Mouse (Mus musculus) monocyte, adult 5-6 weeks (primary cell): ENCODE results near the gene 1500015O10Rik. TPM values are rescaled to one million over a fixed set of nuclear protein-coding genes. Genes with fewer than 3 reads are reported as not detected.

Experiments
- ATAC-seq: fragments of 153-309, 156-312 bp; replicated peaks from 2 replicates; pipeline ENCODE4 v1.8.0; 2017; ENCODE audit warnings: mild to moderate bottlenecking; ENCODE audit not compliant: low TSS enrichment, insufficient number of reproducible peaks, severe bottlenecking, poor library complexity, low FRiP score
- total RNA-seq: library from RNA; stranded (forward); fragments of 200-1000, 200-491, 200-594 nt; gene quantifications from 3 replicates; pipeline ENCODE4 v1.2.3, GENCODE M21; 2017

The 1500015O10Rik gene
- total RNA-seq, 1 experiment from 2014 or later: not detected

DNA sequence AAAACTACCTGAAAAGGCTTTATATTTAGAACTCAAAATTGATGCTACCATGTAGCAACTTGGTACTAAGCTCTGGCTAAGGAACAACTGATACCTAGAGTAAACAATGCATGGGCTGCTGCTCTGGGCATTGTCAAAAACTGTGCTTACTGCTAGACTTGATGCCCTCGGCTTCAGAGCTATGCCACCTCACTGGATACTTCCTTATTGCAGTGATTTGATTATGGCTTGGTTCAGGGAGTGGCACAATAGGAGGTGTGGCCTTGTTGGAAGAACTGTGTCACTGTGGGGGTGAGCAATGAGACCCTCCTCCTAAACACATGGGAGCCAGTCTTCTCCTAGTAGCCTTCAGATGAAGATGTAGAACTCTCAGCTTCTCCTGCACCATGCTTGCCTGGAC is 38.9 kb downstream of the 1500015O10Rik start:
- no peak for ATAC-seq

DNA sequence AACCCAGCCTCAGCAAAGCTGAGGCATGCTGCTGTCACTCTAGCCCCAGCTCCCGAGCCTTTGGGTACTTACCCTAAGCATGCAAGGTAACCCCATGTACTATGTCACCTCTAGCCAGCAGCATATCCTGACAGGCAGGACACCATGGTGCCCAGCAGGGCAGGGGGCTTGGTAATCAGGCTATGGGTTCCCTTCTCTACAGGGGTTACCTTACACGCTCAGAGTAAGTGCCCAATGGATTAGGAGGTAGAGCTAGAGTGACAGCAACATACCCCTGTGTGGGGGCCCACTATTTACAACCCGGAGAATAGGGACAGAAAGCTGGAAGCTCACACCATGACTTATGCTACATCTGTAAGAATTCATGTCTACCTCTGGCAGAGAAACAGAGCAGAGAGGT is 39.6 kb downstream of the 1500015O10Rik start:
- ATAC-seq: no peak

DNA sequence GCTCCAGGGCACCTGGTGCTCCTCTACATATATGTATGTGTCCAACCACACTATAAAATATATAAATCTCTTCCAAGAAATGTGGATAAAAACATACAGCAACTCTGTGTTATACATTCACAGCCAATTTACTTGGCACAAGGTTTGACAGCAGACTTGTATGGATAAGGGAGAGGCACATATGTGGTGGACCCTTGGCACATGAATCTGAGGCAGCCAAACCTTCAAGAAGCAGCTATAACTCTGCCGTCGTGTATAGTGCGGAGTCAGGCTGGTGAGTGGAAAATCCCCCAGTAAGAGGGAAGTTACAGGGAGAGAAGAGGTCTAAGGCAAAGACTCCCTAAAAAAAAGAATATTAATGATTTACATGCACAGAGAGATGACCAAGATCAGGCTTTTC is 42.3 kb downstream of the 1500015O10Rik start:
- ATAC-seq: no peak

DNA sequence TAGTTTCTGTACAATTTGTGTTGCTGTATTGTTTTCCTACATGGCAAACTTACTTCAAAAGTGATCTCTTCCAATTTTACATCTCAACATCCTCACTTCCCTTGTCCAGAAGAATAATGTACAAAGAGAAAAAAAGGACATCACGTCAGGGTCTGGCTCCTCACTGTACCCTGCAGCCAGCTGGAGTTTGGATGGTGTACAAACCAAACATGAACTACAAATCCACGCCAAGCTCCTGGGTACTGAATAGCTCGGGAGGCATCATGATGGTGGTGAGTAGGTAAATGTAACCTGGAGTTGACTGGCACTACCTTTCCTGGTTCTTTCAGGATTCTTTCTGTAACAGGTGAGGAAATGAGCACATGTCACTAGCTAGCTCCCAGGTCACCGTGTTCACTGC is 43.7 kb downstream of the 1500015O10Rik start:
- no peak for ATAC-seq

DNA sequence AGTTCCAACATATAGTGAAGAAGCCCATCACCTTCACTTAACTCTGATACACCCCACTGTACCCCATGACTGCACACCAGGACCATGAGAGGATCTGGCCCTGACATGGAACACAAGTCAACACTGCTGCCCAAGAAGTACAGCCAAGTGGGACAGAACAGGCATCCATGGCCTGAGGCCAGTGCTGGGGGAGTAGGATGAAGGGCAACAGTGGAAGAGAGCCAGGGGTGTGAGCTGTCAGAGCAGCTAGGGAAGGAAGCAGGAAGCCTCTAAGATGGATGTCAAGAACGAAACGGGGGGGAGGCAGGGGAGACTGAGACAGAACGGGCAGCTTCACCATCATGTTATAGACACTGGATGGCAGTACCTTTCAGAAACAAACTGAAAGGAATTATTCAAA is 45.7 kb downstream of the 1500015O10Rik start:
- no peak for ATAC-seq

DNA sequence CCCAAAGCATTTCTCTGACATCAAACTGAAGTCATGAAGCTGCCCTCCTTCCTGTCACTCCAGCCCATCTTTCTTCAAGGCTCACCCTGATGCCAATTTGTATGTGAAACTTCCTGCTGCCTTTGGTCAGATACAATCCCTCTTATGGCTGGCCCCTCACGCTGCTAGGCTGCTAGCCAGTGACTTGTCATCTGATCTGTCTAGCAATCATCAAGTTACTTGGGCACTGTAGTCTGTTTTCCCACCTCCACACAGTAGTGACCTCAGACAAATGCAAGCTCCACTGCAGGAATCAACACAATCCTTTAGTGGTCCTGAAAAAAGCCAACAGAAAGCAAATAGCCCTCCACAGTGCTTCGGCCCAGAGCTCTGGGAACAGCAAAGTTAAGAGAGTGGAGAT is 50.8 kb downstream of the 1500015O10Rik start:
- ATAC-seq: no peak

DNA sequence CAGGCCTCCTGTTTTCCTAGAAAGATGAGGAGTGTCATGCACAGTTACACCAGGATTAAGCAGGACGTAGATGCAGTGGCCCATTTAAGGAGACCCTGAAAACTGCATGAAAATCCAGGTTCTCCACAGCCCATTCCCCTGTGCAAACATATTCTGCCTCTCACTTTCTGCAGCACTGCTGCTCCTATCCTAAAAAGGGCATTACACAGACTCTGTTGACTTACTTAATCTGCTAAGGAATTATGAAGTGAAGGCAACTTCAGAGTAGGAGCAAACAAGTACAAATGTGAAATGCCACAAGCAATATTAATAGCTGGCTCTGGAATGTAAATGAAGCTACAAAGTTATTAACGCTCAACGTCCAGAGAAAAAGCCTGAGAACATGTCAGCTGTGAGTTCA is 51.3 kb downstream of the 1500015O10Rik start:
- ATAC-seq: no peak

DNA sequence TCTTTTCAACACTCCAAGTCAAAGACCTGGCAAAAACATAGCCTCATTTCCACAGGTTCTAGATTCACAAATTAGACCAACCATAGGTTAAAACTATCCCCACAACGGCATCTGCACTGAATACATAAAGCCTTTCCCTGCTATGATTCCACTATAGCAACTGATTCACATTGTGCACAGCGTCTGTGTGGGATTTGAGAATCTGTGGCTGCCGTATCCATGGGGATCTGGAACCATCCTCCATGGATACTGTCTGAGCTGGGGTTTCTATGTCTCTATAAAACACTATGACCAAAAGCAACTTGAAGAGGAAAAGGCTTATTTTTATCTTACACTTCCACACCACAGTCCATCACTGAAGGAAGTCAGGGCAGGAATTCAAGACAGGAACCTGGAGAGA is 52.3 kb downstream of the 1500015O10Rik start:
- ATAC-seq: no peak

DNA sequence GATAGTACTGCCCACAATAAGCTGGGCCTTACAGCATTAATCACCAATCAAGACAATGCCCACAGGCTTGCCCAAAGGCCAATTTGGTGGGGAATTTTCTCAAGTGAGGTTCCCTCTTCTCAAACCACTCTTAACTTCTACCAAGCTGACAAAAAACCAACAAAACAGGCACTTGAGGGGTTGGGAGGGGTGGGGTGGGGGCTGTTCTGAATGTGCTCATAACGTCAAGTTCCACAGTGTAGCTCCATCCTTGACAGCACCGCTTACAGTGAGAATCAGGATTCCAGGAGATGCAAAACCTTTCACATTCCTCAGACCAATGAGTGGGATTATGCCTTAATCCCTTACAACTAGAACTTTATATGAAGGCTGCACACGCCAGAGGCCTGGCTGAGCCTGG is 52.8 kb downstream of the 1500015O10Rik start:
- no peak for ATAC-seq

DNA sequence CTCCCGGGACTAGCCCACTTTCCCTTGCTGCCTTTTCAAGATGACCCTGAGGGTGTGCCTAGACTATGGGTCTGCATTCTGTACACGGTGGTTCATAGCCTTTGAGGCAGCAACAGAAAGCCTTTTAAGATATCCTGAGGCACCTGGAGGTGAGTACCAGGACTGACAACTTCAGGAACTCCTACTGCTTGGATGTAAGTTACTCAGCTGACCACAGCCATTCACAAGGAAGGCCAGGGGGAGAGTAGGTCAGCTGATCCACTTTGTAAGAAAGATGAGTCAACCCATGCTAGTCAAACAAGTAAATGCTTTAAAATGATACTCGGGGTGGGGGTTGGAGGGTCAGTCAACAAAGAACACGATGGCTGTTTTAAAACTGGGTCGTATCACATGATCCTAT is 54.9 kb downstream of the 1500015O10Rik start:
- ATAC-seq: no peak

DNA sequence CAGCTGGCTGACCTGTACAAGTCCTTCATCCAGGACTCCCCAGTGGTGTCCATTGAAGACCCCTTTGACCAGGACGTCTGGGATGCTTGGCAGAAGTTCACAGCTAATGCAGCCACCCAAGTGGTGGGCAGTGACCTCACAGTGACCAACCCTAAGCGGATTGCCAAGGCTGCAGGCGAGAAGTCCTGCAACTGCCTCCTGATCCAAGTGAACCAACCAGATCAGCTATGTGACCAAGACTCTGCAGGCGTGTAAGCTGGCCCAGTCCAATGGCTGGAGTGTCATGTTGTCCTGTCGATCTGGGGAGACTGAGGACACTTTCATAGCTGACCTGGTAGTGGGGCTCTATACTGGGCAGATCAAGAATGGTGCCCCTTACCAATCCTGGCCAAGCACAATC is 56.3 kb downstream of the 1500015O10Rik start:
- no peak for ATAC-seq

DNA sequence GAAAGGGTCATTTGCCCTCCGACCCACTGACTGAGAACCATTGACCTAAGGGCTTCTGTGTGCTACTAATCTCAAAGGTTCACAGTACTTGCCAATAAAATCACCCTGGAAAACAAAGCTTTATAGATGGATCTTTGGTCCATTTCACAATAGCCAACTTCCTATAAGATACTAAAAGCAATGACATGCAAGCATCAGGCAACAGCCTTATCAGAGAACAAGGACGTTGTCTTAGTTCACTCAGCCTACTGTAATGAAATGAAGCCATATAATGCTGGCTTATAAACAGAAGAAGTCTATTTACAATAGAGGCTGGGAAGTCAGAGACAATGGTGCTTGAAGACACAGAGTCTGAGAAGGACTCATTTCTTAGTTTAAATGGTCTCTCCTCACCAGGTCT is 59.4 kb downstream of the 1500015O10Rik start:
- ATAC-seq: no peak

Other genes starting within 250 kb of the 1500015O10Rik start
- 21.9 to 39.8 TPM (median 26.2 TPM) in 3 replicates for gene Uxs1, start 97.2 kb downstream of the 1500015O10Rik start, total RNA-seq
- gene Tpp2, start 203.0 kb downstream of the 1500015O10Rik start, total RNA-seq: 149 to 236 TPM (median 155 TPM) in 3 replicates